Mouse (Mus musculus) layer of hippocampus, postnatal 10 days (tissue): ENCODE measurements around the gene Slc48a1. TPM values are rescaled to one million over a fixed set of nuclear protein-coding genes. Genes with fewer than 3 reads are reported as not detected.

Experiments
- DNase-seq, 2 experiments: peaks; one replicate each; pipeline ENCODE4 v3.0.0; 2021; ENCODE audit warnings: low spot score in 2 of 2
- total RNA-seq, 2 experiments: library from RNA; stranded (reverse); gene quantifications; 2 replicates each; pipeline ENCODE4 v1.2.3; 2021

Gene Slc48a1
- total RNA-seq, 2 experiments from 2014 or later: 104 to 118 TPM

DNA sequence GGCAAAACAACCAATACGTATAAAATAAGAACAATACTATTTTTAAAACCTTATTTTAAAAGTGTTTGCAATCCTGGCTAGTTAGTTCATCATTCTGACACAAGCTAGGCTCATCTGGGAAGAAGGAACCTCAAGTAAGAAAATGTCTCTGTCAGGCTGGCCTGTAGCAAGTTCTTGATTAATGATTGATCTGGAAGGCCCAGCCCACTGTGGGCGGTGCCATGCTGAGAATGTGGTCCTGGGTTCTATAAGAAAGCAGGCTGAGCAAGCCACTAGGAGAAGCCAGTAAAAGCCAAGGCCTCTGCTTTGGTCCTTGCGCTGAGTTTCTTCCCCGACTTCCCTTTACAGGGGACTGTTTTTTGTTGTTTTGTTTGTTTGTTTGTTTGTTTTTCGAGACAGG is 25.8 kb upstream of the Slc48a1 start:
- DNase-seq: no peak

DNA sequence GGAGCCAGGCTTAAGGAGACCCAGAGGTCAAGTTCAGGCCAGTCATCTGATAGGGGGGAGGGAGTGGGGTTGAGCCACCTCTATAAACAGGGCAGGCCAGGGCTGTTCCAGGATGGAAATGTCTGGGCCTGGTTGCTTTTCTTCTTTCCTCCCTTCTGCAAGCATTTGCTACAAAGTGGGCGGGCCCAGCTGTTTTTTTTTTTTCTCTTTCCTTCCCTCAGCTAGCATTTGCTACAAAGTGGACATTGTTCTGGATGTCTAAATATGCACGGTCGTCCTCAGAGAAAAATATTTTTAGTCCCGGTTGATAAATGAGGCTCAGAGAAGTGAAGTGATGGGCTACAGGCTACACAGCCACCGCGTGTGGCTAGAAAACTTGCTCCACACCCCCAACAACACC is 23.8 kb upstream of the Slc48a1 start:
- DNase-seq: no peak

DNA sequence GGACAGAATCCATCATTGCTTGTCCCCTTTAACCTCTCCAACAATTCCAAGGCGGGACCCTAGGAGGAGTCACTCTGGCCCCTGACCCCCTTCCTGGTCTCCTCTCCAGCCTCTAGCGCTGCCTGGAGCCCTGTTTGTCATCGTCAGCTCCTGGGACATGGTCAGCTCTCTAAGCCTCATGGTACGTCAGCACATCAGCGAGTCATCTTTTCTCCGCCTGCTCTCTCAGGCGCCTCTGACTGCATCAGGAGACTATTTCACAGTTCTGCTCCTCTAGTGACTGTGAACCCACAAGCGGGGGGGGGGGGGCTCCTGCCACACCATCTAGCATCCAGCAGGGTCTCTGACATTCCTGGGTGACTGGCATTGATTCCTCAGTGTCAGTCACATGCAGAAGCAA is 23.0 kb upstream of the Slc48a1 start:
- no peak for DNase-seq

DNA sequence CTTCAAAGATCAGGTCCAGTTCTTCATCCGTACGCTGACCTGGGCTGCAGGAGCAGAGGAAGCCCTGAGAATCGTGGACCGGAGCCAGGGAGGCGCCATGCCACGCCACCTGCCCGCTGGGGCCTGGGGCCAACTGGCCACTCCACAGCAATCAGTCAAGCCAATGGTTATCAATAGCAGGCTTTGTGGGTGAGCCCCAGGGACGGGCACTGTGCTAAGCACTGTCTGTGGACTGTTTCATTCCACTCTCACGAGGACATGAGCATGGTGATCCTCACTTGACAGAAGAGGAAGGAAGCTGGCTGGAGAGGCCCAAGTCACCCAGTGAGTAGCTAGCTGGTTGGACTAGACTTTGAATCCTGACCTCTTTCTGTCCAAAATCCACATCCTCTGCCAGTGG is 18.3 kb upstream of the Slc48a1 start:
- DNase-seq: peak; percentile 71 to 75

DNA sequence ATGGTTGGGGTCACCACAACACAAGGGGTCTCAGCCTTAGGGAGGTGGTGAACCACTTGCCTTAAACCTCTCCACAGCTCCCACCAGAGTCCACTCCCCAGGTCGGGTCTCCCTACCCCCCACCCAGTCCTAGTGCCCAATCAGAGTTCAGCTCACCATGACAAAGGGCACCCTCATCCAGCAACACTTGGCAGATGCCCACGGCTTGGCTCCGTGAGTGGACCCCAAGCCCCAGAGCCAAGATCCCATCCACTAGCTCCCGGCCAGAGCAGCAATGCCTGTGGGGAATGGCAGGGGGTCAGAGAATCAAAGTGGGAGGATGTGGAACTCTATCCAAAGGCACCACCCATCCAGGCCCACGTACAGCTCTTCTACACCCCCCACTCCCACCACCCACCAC is 17.4 kb upstream of the Slc48a1 start:
- no peak for DNase-seq

DNA sequence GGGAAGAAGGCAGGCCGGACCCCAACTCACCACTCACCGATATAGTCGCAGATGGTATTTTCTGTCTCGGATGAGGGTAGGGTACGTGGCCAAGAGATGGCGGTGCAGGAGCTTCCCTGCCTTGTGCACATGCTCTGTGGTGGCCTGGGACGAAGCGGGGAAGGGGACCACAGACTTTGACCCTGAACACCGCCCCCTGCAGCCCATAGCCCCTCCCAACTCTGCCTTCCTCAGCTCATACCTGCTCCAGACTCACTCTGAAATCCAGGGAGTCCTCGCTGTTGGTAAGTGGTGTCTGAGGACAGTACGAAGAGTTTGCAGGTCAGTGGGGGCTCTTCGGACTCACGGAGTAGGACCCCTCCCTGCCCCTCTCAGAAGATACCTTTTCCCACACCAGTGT is 16.9 kb upstream of the Slc48a1 start:
- DNase-seq: no peak

DNA sequence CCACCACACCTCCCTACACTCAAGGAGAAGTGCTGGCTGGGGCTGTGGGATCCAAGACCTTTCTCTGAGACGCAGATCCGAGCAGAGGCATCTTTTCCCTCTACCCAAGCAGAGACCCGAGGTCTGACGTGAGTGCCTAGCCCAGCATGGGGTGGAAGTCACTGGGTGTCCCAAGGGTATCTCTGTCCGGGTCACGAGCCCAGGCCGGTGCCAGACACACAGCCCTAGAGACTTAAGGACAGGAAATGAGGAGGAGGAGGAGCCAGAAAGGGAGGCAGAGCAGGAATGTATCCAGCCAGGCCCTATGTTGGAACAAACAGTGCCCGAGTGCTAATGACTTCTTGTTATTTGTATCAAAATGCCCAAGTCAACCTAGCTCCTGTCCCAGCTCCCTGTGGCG is 15.6 kb upstream of the Slc48a1 start:
- DNase-seq: no peak

DNA sequence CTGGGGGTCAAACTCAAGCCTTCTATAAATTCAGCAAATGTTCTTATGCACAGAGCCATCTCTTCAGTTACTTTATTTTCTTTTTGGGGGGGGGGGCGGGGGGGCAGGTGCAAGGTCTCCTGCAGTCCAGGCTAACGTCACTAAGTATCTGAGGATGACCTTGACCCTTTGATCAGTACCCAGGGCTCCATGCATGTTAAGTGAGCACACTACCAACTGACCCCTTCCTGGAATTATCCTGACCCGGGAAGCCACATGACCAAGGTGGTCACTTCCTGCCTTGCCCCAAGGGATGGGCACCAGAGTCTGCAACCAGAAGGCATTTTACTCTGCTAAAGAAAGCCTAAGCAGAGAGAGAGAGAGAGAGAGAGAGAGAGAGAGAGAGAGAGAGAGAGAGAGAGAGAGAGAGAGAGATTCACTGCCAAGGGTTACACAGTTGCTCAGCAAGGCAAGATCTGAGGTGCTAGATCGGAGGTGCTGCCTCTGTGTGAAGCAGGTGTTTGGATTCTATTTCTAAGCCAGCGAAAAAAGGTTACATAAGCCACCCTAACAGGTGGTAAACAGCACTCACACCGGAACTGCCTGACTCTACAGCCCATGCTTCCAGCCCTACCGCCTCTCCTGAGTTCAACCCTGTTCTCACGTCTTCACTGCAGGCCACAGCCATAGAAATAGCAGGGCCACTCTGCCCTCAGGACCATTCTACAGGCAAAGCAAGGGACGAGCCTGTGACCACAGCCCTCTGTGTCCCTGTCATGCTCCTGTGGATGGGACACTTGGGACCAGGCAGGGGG is 14.9 kb upstream of the Slc48a1 start:
- no peak for DNase-seq

DNA sequence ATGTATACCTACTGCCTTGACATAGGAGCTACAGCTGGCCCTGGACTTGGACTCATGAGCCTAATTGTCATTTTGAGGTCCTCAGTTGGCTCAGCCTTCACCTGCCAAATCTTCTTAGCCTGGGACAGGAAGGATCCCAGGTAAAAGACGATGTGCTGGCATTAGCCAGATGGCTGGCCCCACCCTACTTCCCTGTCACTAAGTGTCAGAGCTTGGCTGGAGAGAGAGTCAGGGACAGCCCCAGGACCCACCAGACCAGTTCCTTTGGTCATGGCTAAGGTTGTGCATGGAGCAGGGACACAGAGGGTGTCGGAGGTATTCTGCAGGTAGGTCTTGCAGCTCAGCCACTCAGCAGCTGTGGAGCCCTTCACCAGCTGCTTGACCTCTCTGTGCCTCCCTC is 13.8 kb upstream of the Slc48a1 start:
- no peak for DNase-seq

DNA sequence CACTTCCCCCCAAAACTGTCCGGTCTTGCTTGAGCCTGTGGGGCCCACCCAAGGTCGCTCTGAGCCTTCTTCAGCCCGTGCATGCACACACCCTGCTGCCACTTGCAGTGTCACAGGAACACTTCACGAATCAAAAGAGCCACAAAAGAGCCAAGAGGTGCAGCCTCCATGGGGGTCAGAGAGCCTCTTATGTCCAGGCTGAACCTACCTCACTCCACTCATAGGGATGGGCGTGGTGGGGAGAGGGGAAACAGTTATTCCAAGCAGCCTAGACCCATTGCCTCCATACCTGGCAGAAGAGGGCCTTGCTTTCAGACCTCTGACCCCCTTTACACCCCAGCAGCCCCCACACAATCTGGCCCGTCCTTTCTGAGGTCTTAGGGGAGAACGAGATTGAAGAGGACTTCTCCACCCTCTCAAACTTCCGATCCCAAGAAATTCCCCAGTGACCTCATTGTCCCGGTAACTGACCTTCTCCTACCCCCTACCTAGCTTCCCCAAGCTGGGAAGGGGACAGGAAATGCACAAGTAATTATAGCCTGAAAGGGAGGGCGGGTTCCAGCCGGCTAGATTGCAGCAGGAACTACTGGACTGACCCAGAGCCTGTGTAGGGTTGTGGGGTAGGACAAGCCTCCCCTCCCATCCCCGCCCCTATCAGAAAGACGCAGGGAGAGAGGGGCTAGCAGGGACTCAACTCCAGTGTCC is 13.1 kb upstream of the Slc48a1 start:
- no peak for DNase-seq

DNA sequence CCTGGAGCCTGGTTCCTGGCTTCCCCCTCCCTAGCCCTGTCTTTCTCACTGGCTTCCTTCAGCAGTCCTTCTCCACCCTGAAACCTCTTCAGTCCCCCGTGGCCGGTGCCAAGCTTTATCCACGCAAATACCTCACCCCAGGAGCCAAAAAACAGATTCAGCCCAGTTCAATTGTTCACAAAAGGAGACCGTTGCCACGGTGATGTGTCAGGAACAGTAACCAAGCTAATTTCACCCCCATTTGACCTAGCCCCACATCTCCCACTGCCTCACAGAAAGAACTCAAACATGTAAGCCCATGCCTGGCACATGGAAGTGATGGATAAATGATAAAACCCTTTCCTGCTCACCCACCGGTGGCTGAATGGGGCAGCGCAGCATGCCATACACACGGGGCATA is 12.1 kb upstream of the Slc48a1 start:
- peak; percentile 53 to 61 for DNase-seq

DNA sequence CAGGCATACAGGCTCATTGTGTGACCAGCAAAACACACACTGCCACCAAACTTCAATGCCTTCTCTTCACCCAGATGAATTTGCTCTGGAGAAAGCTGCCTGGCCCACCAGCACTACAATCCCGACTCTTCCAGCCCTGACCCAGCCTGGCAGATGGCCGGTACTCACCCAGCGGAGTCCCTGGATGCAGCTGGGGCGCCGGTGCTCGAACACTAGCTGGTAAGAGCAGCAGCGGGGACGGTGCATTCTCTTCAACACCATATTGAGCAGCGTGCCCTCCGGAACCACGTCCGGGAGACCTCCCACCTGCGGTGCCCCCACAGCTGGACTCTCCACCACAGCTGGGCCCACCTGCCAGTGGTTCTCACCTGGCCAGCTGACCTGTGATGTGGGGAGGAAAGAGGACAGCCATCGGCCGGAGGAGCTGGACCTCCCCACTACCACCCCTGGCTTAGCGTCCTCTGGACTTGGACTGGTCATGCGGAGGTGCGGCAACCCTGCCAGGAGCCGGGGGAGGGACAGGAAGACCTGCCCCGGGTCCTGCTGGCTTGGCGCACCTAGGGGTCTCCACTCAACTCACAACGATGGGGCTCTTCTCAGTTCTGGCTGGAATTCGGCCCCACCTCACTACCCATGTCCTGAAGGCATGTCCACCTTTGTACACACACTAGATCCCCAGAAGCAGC is 11.6 kb upstream of the Slc48a1 start:
- peak; percentile 47 to 58 for DNase-seq

DNA sequence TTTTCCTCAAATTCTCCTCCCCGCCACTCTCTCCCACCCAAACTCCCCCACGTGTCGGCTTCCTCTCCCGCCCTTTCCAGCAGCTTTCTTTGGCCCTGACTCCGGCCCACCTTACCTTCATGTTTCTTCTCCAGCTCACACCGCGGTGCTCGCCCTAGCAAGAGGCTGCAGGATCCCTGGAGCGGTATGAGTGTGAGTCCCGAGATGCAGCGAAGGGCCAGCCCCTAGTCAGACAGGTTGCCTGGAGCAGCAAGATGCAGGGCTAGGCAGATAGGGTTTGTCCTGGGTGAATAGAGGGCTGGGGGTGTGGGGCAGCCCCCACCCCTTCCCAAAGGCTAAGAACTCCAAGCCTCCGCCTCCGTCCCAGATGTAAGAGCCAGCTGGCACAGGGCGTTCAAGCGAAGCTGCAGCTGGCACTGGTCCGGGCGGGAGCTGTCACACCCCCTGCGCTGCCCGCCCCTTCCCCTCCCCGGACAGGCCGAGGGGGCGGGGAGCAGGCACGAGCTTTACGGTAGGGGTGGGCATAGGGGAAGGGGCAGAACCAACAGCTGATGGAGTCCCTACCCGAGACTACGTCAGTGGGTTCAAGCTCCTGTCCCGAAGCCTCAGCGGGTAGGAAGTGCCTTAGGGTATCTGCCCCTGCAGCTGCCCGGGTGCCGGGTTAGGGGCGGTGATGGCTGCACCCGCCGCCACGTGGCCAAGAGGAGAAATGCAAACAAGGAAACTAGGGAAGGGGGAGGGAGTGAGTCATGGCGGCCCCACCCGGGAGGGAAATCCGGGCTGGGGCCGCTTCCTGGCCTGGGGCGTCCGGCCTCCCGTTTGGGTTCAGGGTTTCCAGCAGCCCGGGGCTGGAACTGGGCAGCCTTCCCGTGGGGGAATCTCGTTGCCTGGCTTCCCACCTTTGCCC is 10.8 kb upstream of the Slc48a1 start, which contains the start of gene Rapgef3:
Rapgef3 (minus strand) TSS at position 693 of the 907 bp plus-strand sequence.
- DNase-seq: peak; percentile 82 to 88

DNA sequence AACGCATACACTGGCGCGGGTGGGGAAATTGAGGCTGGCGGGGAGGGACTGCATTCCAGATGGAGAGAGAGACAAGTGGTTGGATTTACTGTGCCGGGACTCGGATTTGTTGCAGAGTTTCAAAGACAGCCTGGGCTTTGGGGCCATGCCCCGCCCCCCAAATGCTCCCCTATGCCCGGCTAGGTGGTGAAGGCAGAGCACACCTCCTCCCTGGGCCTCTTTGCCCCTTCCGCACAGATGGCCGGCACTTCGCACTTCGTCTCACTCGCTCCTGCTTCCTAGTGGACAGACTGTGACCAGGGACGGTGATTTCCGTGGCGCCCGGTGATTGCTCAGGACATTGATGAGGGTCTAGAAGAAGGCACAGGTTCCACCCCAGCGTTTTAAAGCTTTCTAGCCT is 10.1 kb upstream of the Slc48a1 start:
- no peak for DNase-seq

DNA sequence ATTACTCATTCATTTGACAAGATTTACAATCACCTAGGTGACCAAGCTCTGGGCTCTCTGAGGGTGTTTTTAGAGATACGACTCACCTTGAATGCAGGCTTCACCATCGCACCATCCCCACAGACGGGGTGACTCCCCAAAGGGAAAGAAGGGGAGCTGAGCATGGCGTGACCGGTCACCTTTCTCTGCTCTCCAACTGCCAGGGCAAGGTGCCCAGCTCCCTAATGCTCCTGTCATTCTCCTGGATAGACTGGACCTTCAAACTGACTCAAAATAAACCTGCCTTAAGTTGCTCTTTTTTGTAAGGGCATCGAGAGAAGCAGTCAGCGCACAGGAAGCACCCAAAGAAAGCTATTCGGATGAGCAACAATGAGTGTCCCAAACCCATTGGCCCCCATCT is 8.0 kb upstream of the Slc48a1 start:
- DNase-seq: no peak

DNA sequence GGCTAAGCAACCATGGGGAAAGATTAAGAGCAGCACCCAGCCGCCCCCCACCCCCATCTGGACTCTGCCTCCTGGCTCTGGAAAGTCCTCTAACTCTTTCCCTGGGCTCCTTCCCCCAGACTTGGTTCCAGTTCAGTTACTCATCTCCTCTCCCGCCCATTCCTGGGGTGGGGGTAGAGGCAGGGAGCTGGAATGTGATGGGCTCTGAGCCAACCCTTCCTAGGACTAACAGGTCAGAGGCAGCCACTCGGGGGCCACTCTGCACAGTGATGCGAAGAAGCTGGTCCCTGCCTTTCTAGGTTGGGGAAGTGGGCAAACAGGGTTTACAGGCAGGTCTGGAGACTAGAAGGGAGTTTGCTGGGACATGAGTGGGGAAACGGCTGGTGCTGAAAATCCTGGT is 5.2 kb upstream of the Slc48a1 start:
- no peak for DNase-seq

DNA sequence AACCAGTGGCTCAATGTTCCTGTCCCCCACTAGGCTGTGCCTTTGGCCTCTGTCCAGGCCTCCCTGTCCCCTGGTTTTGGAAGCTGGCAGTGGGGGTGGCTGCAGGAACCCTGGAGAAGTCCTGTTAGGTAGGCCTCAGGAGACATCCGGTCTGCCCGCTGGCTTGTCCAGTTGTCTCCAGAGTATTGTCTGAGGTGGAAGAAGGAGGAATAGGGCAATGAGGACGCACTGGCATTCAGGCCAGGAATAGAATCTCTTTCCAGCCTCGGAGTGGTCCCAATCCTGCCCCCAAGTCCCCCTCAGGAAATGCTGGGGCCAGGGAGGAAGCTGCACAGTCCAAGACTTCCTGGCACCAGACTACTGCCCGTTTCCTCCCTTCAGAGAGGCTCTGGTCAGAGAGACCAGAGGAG is 4.4 kb upstream of the Slc48a1 start:
- no peak for DNase-seq

DNA sequence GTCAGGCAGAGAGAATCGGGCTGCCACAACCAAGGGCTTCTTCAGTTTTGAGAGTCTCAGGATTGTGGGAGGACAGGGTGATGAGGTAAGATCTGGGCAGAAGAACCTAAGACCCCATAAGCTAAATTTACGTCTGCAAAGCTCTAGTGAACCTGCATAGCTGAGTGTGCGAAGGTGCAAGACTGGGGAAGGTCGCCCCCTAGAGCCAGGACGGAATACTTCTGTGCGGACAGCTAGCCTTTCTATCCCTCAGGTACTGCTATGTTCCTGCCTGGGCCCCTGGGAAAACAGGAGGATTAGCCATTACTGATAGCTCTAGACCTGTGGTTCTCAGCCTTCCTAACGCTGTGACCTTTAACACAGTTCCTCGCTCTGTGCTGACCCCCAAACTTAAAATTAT is 1.8 kb upstream of the Slc48a1 start:
- peak; percentile 79 to 85 for DNase-seq

DNA sequence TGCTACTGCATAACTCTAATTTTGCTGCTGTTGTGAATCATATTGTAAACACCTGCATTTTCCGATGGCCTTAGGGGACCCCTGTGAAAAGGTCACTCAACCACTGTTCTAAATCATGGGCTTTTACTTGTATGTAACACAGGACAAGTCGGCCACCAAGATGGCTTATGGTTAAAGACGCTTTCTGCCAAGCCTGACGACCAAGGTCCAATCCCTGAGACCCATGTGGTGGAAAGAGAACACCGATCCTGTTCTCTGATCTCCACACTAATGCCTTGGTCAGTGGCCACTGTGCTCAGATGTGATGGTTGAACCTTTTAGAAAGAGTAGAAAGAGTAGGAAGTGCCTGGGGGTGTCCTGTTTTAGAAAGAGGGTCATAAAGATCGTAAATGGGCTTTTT is 1.4 kb upstream of the Slc48a1 start:
- no peak for DNase-seq

DNA sequence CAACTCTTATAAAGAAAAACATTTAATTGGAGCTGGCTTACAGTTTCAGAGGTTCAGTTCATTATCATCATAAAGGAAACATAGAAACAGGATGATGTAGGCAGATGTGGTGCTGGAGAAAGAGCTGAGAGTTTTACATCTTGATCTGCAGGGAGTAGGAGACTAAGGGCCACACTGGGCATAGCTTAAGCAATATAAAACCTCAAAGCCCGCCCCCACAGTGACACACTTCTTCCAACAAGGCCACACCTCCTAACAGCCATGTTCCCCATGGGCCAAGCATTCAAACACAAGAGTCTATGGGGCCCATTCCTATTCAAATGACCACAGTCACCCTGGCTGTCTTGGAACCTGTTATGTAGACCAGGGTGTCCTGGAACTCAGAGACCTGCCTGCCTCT is 1.3 kb downstream of the Slc48a1 start:
- DNase-seq: no peak

DNA sequence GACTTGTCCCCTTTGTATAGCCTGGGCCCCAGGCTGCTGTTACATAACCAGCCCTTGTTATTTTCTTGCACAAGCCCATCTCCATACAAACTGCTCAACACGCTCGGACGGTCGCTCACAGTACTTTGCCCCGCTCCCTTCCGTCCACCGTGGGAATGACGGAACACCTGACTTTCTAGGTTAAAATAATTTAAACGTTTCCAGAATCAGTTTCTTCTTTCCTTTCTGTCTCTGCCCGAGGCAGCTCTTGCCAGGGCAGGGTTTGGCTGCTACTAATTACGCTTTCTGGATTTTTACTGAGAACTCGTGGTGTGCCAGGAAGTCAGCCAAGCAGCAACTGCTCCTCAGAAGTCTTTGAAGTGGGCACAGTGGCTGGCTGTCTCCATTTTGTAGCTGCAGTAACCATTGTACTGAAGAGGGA is 2.3 kb downstream of the Slc48a1 start:
- DNase-seq: no peak
